Mouse (Mus musculus) E14TG2a.4 (cell line): ENCODE data around the gene Rasd2.
A peak's percentile ranks its signal among the peaks of the same experiment; 100 is the strongest.

ENCODE experiments used
- CTCF ChIP-seq: conservative IDR thresholded peaks from 2 replicates; pipeline ENCODE4 v1.5.1; 2014; ENCODE audit warnings: low read length
- NANOG ChIP-seq: IDR thresholded peaks from 2 replicates; pipeline ENCODE4 v1.6.1; 2014; ENCODE audit warnings: borderline replicate concordance, low read length, mixed read lengths
- POU5F1 ChIP-seq: IDR thresholded peaks from 2 replicates; pipeline ENCODE4 v1.6.1; 2014; ENCODE audit warnings: low read length, borderline replicate concordance

DNA sequence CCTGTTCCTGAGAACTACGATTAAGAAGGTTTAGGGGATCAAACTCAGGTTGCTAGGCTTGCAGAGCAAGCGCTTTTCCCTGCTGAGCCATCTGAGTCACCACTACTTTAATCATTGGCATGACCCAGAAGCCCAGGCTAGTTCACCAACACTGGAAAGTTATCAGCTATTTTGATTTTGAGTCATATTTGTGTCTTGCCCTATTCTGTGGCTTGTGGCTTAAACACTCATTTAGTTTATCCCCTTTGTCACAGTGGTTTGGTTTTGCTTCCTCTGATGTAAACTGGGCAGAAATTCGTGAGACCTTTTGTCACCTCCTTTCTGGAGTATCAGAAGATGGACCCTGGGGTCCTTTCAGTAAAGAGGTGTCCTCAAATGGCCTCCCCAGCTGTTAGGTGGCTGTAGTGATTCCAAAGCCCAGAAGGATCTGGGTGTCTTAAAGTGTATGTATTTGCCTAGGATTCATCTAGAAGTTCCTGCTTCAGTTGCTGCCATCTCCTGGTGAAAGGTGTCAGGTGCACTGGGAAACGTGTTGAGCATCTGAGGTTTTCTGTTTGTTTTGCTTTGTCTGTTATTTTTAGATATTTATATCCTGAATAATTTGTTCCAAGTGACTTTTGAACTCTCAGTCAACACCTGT lies 20.3 kb downstream of the Rasd2 start:
- TF ChIP-seq CTCF (peak; percentile 47), NANOG (no peak), POU5F1 (no peak)
